Mouse (Mus musculus) intestine, embryonic 14.5 days (tissue): ENCODE measurements around the gene Rps12. TPM values are rescaled to one million over a fixed set of nuclear protein-coding genes. Genes with fewer than 3 reads are reported as not detected.
A peak's percentile ranks its signal among the peaks of the same experiment; 100 is the strongest.

Source experiments
- ATAC-seq: fragments of 200-750 bp; cut with Nextera tagmentation; replicated peaks from 2 replicates; pipeline ENCODE4 v1.8.0; 2017; ENCODE audit warnings: low read depth, moderate number of reproducible peaks, moderate TSS enrichment, moderate library complexity; ENCODE audit not compliant: low FRiP score, low TSS enrichment
- DNase-seq: peaks from one replicate; pipeline ENCODE4 v3.0.0-alpha.2; 2018; ENCODE audit warnings: low spot score
- H3K27ac ChIP-seq: fragments of 300-500 bp; sonication (generic); 2 replicates; pipeline ENCODE4 v1.5.1; 2014; ENCODE audit warnings: low read depth, mild to moderate bottlenecking, control low read depth
- H3K27me3 ChIP-seq: fragments of 300-500 bp; sonication (generic); replicated peaks from 2 replicates; pipeline ENCODE4 v1.6.1; 2014; ENCODE audit warnings: low read length, control low read depth; ENCODE audit not compliant: control insufficient read depth, insufficient read depth
- H3K36me3 ChIP-seq: fragments of 300-500 bp; sonication (generic); 2 replicates; pipeline ENCODE4 v1.6.1; 2014; ENCODE audit warnings: low read length, control low read depth; ENCODE audit not compliant: control insufficient read depth, insufficient read depth
- H3K4me1 ChIP-seq: fragments of 300-500 bp; sonication (generic); replicated peaks from 2 replicates; pipeline ENCODE4 v1.6.1; 2014; ENCODE audit warnings: low read length, control low read depth, mixed read lengths; ENCODE audit not compliant: control insufficient read depth, insufficient read depth
- H3K4me2 ChIP-seq: fragments of 300-500 bp; sonication (generic); 2 replicates; pipeline ENCODE4 v1.6.1; 2014; ENCODE audit warnings: low read length
- H3K4me3 ChIP-seq: fragments of 300-500 bp; sonication (generic); 2 replicates; pipeline ENCODE4 v1.5.1; 2014; ENCODE audit warnings: low read depth, low read length, control low read depth, mixed read lengths
- H3K9ac ChIP-seq: fragments of 300-500 bp; sonication (generic); 2 replicates; pipeline ENCODE4 v1.6.1; 2014; ENCODE audit warnings: mild to moderate bottlenecking, low read length
- H3K9me3 ChIP-seq: fragments of 300-500 bp; sonication (generic); 2 replicates; pipeline ENCODE4 v1.6.1; 2016; ENCODE audit warnings: low read length, control low read depth; ENCODE audit not compliant: control insufficient read depth
- WGBS: fragments of 180-500 bp; shearing (Covaris S2); extraction: QIAGEN DNeasy Blood & Tissue Kit; methylation state at CpG from one replicate; pipeline ENCODE4 v1.1.7; 2014; 5-methylcytosine and 5-hydroxymethylcytosine counted together
- polyA plus RNA-seq: library from polyadenylated mRNA; unstranded; fragments of >200 nt; fragmentation: Nextera tagmentation; extraction: Ambion mirVana; gene quantifications from 2 replicates; pipeline ENCODE4 v1.2.1, GENCODE M21; 2014

Rps12 gene
- polyA plus RNA-seq, 1 experiment from 2014 or later, result 302 TPM

DNA sequence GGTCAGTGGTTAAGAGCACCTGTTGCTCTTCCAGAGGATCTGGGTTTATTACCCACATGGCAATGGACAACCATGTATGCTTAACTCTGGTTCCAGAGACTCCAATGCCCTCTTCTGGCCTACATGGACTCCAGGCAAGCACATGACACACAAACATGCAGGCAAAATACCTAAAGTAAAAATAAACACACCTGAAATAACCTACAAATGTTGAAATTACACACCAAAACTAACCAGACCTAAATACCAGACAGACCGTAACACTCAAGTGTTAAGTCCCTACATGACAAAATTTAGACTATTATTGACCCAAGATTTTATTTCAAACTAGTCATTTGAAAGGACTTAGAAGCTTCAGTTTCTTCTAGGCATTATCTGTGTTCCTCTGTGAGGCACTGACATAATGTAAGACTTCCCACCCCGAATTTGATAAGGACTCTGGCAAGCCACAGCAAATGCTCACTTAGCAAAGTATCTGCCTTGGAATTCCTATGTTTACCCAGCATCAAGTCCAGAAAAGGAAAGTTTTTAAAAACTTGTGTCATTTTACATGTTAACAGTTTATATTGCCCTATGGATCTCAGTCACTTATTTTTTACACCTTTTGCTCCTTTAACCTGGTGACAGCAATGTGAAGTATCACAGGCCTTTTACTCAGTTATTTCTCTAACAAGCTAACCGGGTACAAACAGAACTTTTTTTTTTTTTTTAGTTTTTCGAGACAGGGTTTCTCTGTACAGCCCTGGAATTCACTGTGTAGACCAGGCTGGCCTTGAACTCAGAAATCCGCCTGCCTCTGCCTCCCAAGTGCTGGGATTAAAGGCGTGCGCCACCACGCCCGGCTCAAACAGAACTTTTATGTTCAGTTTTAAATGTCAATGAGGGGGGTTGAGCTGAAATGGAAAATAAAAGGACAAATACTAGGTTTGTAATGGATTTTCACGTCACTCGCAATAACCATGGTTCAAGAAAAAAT is 5.0 kb downstream of the Rps12 start:
- DNase-seq (no peak), ATAC-seq (no peak)
- Histone ChIP-seq H3K9ac (no peak overlapping the region), H3K4me1 (peaks cover 10% of the 10 kb centered on the region; the same call in 1 of the 2 replicates), H3K36me3 (peaks cover 38% of the 10 kb centered on the region), H3K27me3 (no peaks in the 10 kb centered on the region), H3K27ac (no peak overlapping the region), H3K4me3 (no peak overlapping the region), H3K4me2 (no peak overlapping the region), H3K9me3 (no peaks in the 10 kb centered on the region)
- 80% methylated on average over 11 of the region's 11 CpGs for WGBS

DNA sequence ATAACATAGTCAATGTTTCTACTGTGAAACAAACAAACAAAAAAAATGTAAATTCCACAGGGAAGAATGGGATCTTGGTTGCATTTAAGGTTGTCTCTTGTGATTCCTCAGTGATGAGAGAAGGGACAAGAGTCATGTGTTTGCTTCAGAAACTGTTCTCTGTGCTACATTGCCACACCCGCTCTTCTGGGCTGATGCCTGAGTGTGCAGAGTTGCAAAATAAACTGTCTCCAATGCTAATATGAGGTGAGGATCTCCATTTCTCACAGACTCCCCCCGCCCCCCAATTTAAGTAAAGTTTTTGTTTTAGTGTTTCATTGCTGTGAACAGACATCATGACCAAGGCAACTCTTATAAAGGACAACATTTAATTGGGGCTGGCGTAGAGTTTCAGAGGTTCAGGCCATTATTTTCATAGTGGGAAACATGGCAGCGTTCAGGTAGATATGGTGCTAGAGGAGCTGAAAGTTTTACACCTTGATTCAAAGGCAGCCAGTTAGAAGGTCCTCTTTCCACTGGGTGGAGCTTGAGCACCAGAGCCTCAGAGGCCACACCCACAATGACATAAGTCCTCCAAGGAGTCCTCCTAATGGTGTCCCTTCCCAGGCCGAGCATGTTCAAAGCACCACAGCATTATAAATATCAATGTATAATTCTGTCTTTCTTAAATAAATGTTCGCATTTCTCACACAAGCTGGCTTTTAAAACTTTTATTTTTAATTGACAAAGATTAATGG is 6.4 kb downstream of the Rps12 start:
- 0 out of 2 replicates have a peak, but pooled peaks have one; percentile 38 for ATAC-seq
- Histone ChIP-seq H3K27me3 (no peaks in the 10 kb centered on the region), H3K27ac (no peak overlapping the region), H3K4me2 (no peak overlapping the region), H3K4me3 (no peak overlapping the region), H3K4me1 (peaks cover 5% of the 10 kb centered on the region; the same call in 1 of the 2 replicates), H3K9me3 (no peaks in the 10 kb centered on the region), H3K9ac (no peak overlapping the region), H3K36me3 (peaks cover 30% of the 10 kb centered on the region)
- DNase-seq, result no peak
- WGBS, result 80% methylated on average over 6 of the region's 6 CpGs

DNA sequence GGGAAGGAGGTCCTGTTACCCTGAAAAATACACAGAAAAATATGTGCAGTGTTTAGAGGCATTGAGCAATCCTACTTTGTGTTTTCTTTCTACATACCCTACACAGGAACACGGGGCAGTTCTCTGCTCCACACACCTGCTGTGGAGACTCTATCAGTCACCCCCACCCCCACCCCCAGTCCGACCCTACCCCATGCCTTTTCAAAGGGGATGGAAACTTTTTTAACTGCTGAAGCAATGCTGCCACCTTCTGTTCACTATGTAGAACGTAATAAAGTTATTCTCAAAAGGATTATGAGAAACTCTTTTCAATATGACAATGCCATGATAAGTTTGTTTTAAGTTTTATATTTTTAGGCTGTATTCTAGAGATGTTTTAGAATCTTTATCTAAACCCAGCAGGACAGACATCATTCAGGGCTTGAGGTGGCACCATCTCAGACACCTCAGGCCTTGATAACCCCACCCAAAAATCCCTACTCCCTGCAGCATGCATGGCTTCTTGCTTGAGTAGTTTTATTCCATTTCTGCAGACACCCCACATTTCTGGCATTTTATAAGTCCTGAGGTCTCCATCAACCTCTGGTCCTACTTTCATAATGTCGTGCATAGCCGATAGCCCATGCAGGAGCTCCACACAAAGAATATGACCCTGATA is 9.7 kb downstream of the Rps12 start:
- H3K9me3 ChIP-seq, result 0 out of 2 replicates have a peak, but pooled peaks cover 2% of the 10 kb centered on the region
- no peak overlapping the region for H3K9ac ChIP-seq
- H3K36me3 ChIP-seq, result 0 out of 2 replicates have a peak, but pooled peaks cover 6% of the 10 kb centered on the region
- ATAC-seq (0 out of 2 replicates have a peak, but pooled peaks have one; percentile 43), DNase-seq (no peak)
- H3K4me1 ChIP-seq, result no peaks in the 10 kb centered on the region
- no peaks in the 10 kb centered on the region for H3K27me3 ChIP-seq
- H3K4me3 ChIP-seq, result no peak overlapping the region
- no peak overlapping the region for H3K4me2 ChIP-seq
- WGBS, result 39% methylated on average over 5 of the region's 5 CpGs
- no peak overlapping the region for H3K27ac ChIP-seq

- Histone ChIP-seq H3K27ac (no peak overlapping the region), H3K4me3 (no peak overlapping the region), H3K9me3 (no peaks in the 10 kb centered on the region), H3K4me1 (no peaks in the 10 kb centered on the region), H3K27me3 (no peaks in the 10 kb centered on the region), H3K4me2 (no peak overlapping the region), H3K36me3 (no peaks in the 10 kb centered on the region), H3K9ac (no peak overlapping the region)
- DNase-seq, result no peak
- no peak for ATAC-seq
- 37% methylated on average over 7 of the region's 7 CpGs for WGBS
These were observed 32.9 kb downstream of the Rps12 start for GRCm38 (mm10) chr10:23754166-23754565.

Other genes with a start within 250 kb of the Rps12 start
- 16.3 and 17.8 TPM in 2 replicates for gene Slc18b1, start 9.7 kb upstream of the Rps12 start, polyA plus RNA-seq
- gene Vnn3, start 64.2 kb upstream of the Rps12 start, polyA plus RNA-seq, result 0.12 TPM in 1 of 2 replicates, not detected in the other
- gene Vnn1, start 107.4 kb upstream of the Rps12 start, polyA plus RNA-seq, result 2.6 and 2.9 TPM in 2 replicates
- not detected in 2 replicates for gene Taar1, start 133.1 kb upstream of the Rps12 start, polyA plus RNA-seq
- gene Taar2, start 151.3 kb upstream of the Rps12 start, polyA plus RNA-seq, result 0.42 TPM in 1 of 2 replicates, not detected in the other
- not detected in 2 replicates for gene Taar3, start 162.3 kb upstream of the Rps12 start, polyA plus RNA-seq
- gene Taar4, start 173.2 kb upstream of the Rps12 start, polyA plus RNA-seq, result not detected in 2 replicates
- gene Taar5, start 183.4 kb upstream of the Rps12 start, polyA plus RNA-seq, result not detected in 2 replicates
- gene Taar6, start 198.4 kb upstream of the Rps12 start, polyA plus RNA-seq, result not detected in 2 replicates
- gene Taar7a, start 206.2 kb upstream of the Rps12 start, polyA plus RNA-seq, result not detected in 2 replicates
- not detected in 2 replicates for gene Taar7b, start 212.7 kb upstream of the Rps12 start, polyA plus RNA-seq
- gene Taar7d, start 239.9 kb upstream of the Rps12 start, polyA plus RNA-seq, result not detected in 2 replicates